19 mouse cellular contexts compared by ENCODE assay signal in genomic region chr6:83011255-83011654, GRCm38 (mm10).
"Had no signal": no experiment of that assay in that cellular context is flagged by ENCODE, and none has a peak within 500 bp of the region (broad histone marks: within the 10 kb centered on the region; RNA-seq: fewer than 3 reads in every experiment).

No protein-coding gene starts in this region.

- H3K36me3 ChIP-seq: intestine, embryonic 15.5 days; limb, embryonic 10.5 days; limb, embryonic 13.5 days; midbrain, embryonic 12.5 days; midbrain, embryonic 15.5 days; neural tube, embryonic 12.5 days; neural tube, embryonic 15.5 days had no signal

- H3K27me3 ChIP-seq: intestine, embryonic 15.5 days; limb, embryonic 13.5 days; midbrain, embryonic 12.5 days; midbrain, embryonic 15.5 days; neural tube, embryonic 12.5 days; neural tube, embryonic 15.5 days had no signal

- DNase-seq: kidney, adult 18-20 months; kidney, adult 9 months; kidney, postnatal 14 days; layer of hippocampus, adult 9-11 months; lung, embryonic 14.5 days; right cerebral cortex, adult 18-20 months; right cerebral cortex, postnatal 14 days; spleen, adult 18-20 months; thymus, adult 2 months; thymus, postnatal 25 days had no signal

- H3K4me3 ChIP-seq: intestine, embryonic 15.5 days; layer of hippocampus, adult 2 months; limb, embryonic 10.5 days; limb, embryonic 13.5 days; midbrain, embryonic 12.5 days; midbrain, embryonic 15.5 days; neural tube, embryonic 12.5 days; neural tube, embryonic 15.5 days had no signal

- H3K4me2 ChIP-seq: intestine, embryonic 15.5 days; limb, embryonic 13.5 days; lung, embryonic 14.5 days; midbrain, embryonic 12.5 days; midbrain, embryonic 15.5 days; neural tube, embryonic 12.5 days; neural tube, embryonic 15.5 days had no signal

- H3K9me3 ChIP-seq: intestine, embryonic 15.5 days; limb, embryonic 10.5 days; limb, embryonic 13.5 days; midbrain, embryonic 12.5 days; midbrain, embryonic 15.5 days; neural tube, embryonic 12.5 days; neural tube, embryonic 15.5 days had no signal

- ATAC-seq: intestine, embryonic 15.5 days; lung, postnatal 0 days; midbrain, embryonic 15.5 days had no signal

- H3K9ac ChIP-seq: intestine, embryonic 15.5 days; limb, embryonic 13.5 days; lung, embryonic 14.5 days; midbrain, embryonic 12.5 days; midbrain, embryonic 15.5 days; neural tube, embryonic 12.5 days; neural tube, embryonic 15.5 days had no signal

- H3K4me1 ChIP-seq: intestine, embryonic 15.5 days; limb, embryonic 13.5 days; midbrain, embryonic 12.5 days; midbrain, embryonic 15.5 days; neural tube, embryonic 12.5 days; neural tube, embryonic 15.5 days had no signal

- H3K27ac ChIP-seq: intestine, embryonic 15.5 days; layer of hippocampus, adult 2 months; limb, embryonic 10.5 days; limb, embryonic 13.5 days; midbrain, embryonic 12.5 days; midbrain, embryonic 15.5 days; neural tube, embryonic 12.5 days; neural tube, embryonic 15.5 days had no signal
